Mouse (Mus musculus) liver, embryonic 16.5 days (tissue): ENCODE measurements around the gene 4833420G17Rik. TPM values are rescaled to one million over a fixed set of nuclear protein-coding genes. Genes with fewer than 3 reads are reported as not detected.

Source experiments
- polyA plus RNA-seq: library from polyadenylated mRNA; unstranded; fragments of >200 nt; fragmentation: Nextera tagmentation; extraction: Ambion mirVana; gene quantifications from 2 replicates; pipeline ENCODE4 v1.2.1, GENCODE M21; 2015

4833420G17Rik gene
- polyA plus RNA-seq, 1 experiment from 2014 or later: 19.8 TPM

Other genes with a start within 250 kb of the 4833420G17Rik start
- gene Paip1, start 34.2 kb upstream of the 4833420G17Rik start, polyA plus RNA-seq: 15.3 and 20.1 TPM in 2 replicates
- gene Tmem267, start 25.3 kb downstream of the 4833420G17Rik start, polyA plus RNA-seq: 0.33 and 0.35 TPM in 2 replicates
- 0.13 and 0.25 TPM in 2 replicates for gene 3110070M22Rik, start 25.6 kb downstream of the 4833420G17Rik start, polyA plus RNA-seq
- gene Ccl28, start 161.1 kb downstream of the 4833420G17Rik start, polyA plus RNA-seq: not detected in 2 replicates
- gene Hmgcs1, start 227.6 kb downstream of the 4833420G17Rik start, polyA plus RNA-seq: 208 and 215 TPM in 2 replicates